Mouse (Mus musculus) effector memory CD4-positive, alpha-beta T cell, adult 5 months (primary cell): ENCODE data around the gene Gm12569. TPM values are rescaled to one million over a fixed set of nuclear protein-coding genes. Genes with fewer than 3 reads are reported as not detected.

Experiments used
- polyA plus RNA-seq: library from polyadenylated mRNA; unstranded; fragments of 100-300 nt; shearing (Covaris generic); gene quantifications from one replicate; pipeline ENCODE4 v1.2.1, GENCODE M21; 2017

Gm12569 gene
- not detected for polyA plus RNA-seq

DNA sequence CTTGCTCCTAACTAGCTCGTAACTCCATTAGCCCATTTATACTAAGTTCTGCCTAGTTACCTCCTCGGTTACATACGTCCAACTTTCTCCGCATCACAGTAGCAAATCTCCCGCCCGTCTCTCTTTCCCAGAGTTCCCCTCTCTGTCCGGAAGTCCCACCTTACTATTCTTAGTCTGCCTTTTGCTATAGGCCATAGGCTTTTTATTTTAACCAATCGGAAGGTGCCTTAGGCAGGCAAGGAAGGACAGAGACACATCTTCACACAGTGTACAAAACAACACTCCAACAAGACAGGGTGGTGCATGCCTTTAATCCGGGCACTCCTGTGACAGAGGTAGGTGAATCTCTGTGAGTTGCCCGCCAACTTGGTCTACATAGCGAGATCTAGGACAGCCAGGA is at the start of gene Gm12569:
Gene Gm12569, plus strand, starts transcription at position 166 of the 400 bp plus-strand sequence.

DNA sequence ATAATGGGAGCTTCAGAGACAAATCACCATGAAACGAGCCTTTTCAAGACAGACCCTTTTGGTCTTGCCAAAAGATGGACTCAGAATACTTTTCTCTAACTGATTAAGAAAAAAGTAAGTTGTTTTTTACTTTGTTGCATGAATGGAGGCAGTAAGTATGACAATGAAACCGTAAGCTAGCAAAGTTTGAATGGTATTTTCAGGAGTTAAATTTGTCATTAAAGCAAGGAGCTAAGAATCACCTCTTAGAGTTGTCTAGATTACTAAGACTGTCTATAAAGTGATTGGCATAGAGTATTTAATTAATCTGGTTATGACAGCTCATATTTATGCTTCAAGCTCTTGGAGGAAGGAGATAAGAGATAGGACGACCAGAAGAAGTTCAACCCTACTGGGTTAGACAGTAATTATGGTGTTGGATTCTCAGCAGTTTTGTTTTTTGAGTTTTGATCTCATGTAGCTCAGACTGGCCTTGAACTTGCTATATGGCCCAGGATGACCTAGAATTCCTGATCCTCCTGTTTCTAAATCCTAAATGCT is 41.5 kb downstream of the Gm12569 start, which contains the start of gene Clk4:
Gene Clk4, plus strand, starts transcription at position 51 of the 540 bp plus-strand sequence.

GRCm38 (mm10) chr11:51262342-51263285 is 42.3 kb downstream of the Gm12569 start, which contains the start of gene BC049762:
BC049762 (minus strand) TSS chr11:51263046.

Other genes starting within 250 kb of the Gm12569 start
- not detected for gene Olfr1377, start 238.5 kb upstream of the Gm12569 start, polyA plus RNA-seq
- gene Olfr51, start 216.9 kb upstream of the Gm12569 start, polyA plus RNA-seq: 0.41 TPM
- not detected for gene Olfr54, start 206.2 kb upstream of the Gm12569 start, polyA plus RNA-seq
- not detected for gene Olfr1375, start 172.4 kb upstream of the Gm12569 start, polyA plus RNA-seq
- not detected for gene Zfp354a, start 161.2 kb upstream of the Gm12569 start, polyA plus RNA-seq
- gene Clk4, start 41.3 kb downstream of the Gm12569 start, polyA plus RNA-seq: 260 TPM
- gene BC049762, start 42.6 kb downstream of the Gm12569 start, polyA plus RNA-seq: not detected
- not detected for gene Col23a1, start 69.4 kb downstream of the Gm12569 start, polyA plus RNA-seq